Mouse (Mus musculus) urinary bladder, postnatal 10 days (tissue): ENCODE results near the gene Irgm2.
A peak's percentile ranks its signal among the peaks of the same experiment; 100 is the strongest.
"Not testable (repeated sequence)": the region's sequence is repeated elsewhere in the genome, so short reads cannot be mapped to it uniquely, and the experiment has no call there.

Experiments used
- DNase-seq: peaks from one replicate; pipeline ENCODE4 v3.0.0; 2022; ENCODE audit warnings: low spot score

The Irgm2 gene

GRCm38 (mm10) chr11:58199229-58200037 lies at the start of gene Irgm2, which contains the start of gene Igtp:
TSS of gene Irgm2 (plus strand) at chr11:58199618.
TSS of gene Igtp (plus strand) at chr11:58199556.
- not testable (repeated sequence) for DNase-seq

DNA sequence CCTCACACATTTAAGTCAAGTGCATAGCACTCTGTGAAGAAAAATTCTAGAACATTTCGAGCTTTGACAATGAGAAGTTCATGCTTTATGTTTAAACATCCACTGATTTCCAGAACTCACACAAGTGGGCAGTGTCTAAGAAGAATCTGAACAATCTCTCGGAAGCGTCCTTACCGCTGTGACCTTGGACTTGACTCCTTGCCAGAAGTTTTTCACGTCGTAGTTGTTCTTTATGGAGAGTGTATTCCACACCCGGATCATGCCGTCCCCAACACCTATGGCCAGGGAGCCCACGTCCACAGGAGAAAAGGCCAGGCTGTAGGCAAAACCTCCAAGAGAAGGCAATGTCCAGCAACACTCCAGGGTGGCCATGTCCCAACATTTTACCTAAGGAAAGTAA lies 44.0 kb upstream of the Irgm2 start:
- DNase-seq = no peak

DNA sequence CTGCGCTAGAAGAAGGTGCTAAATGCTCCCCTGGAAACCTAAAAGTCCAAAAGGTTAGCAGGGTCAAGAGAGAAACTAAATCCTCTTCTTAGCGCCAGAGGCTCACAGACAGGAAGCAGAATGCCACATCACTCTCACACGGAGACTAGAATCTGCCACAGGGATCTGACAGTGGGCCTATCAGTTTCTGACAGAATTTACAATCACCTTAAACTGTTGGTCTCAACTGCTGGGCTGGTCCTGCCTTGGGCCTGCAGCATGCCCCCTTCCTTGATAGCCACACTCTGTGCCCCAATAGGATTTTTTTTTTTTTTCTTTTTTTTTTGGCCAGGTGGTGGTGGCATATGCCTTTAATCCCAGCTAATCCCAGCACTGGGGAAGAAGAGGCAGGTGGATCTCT lies 42.5 kb upstream of the Irgm2 start:
- no peak for DNase-seq

GRCm38 (mm10) chr11:58165072-58165471 lies 34.3 kb upstream of the Irgm2 start:
- DNase-seq = no peak

DNA sequence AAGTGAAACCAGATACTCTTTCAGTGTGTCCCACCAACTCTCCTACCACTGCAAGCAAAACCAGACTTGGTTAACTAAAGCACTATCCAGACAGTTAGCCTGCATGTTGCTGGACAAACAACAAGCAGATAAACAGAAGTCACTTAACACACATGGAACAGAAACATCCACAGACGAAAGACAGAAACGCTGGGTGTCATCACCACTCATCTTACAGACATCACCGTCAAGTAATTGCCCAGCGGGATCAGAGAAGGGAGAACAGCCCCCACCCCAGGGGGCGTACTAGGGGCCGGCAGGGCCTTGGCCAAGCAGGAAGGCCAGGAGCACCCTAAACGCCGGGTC lies 31.6 kb upstream of the Irgm2 start:
- no peak for DNase-seq

GRCm38 (mm10) chr11:58168167-58168915 lies 31.1 kb upstream of the Irgm2 start, which contains the start of gene Gemin5:
TSS of gene Gemin5 (minus strand) at chr11:58168539.
- DNase-seq = peak; percentile 41

DNA sequence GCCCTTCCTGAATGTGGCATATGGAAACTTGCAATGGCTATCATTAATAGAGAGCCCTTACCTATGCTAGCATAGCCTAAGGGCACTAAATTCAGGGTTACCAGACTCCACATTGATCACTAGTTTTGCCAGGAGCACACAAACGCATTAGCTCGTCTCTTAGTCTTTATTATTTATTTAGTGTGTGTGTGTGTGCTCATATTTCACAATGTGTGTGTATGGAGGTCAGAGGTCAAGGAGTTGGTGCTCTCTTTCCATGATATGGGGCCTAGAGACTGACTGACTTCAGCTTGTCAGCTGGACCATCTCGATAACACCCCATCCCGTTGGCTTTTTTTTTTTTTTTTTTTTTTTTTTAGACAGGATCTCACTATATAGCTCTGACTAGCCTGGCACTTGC lies 29.8 kb upstream of the Irgm2 start:
- DNase-seq = no peak

DNA sequence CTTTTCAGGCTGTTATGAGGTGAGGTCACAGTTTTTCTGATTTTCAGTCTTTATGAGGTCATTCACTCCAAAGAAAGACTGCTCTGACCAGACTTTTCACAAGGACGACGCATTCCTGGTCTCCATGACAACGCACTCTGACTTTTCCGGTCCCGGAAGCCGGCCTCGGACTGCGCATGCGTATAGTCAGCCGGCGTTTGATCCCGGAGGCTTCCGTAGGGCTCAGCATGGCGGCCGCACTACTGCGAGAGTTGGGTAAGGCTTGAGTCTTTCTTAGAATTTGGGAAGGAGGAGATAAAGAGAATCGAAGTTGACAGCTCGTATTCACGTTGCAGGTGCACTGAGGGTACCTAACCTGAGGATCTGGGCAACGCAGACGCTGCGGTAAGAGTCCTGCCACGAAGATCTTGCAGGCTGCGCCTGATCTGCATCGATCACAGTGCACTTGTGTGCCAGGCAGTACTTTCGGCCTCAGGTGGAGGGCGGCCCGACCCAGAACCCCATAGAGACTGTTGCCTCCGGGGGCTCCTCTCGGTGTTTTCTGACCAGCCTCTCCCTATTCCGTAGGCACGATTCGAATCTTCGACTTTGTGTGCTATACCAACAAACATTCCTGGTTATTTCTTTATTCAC lies 27.8 kb upstream of the Irgm2 start, which contains the start of gene Mrpl22:
Gene Mrpl22 (plus strand): TSS at position 203 of the 633 bp plus-strand sequence.
- DNase-seq = peak; percentile 88

DNA sequence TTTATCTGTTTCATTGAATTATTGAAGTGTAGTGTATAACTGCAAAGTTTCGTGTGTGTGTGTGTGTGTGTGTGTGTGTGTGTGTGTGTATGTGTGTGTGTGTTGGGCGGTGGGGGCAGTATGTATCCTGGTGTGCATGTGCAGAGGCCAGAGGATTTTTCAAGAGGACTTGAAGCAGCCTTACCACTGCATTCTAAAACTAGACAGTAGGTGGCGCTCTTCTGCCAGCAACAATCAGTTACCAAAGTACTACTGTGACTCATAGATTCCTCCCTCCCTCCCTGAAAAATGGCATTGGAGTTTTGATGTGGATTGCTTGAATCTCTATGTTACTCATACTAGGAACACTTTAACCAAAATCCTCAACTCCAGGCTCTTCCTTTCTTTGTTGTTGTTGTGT lies 19.9 kb upstream of the Irgm2 start:
- peak; percentile 20 for DNase-seq

GRCm38 (mm10) chr11:58179986-58180385 lies 19.4 kb upstream of the Irgm2 start:
- not testable (repeated sequence) for DNase-seq

GRCm38 (mm10) chr11:58180756-58181155 lies 18.7 kb upstream of the Irgm2 start:
- DNase-seq = no peak

- no peak for DNase-seq
Observed at GRCm38 (mm10) chr11:58183579-58183978, 15.8 kb upstream of the Irgm2 start.

- DNase-seq = no peak
Observed at GRCm38 (mm10) chr11:58189675-58190074, 9.7 kb upstream of the Irgm2 start.

- no peak for DNase-seq
Observed at GRCm38 (mm10) chr11:58193326-58193725, 6.1 kb upstream of the Irgm2 start.

GRCm38 (mm10) chr11:58193860-58194520 lies 5.4 kb upstream of the Irgm2 start:
- no peak for DNase-seq

DNA sequence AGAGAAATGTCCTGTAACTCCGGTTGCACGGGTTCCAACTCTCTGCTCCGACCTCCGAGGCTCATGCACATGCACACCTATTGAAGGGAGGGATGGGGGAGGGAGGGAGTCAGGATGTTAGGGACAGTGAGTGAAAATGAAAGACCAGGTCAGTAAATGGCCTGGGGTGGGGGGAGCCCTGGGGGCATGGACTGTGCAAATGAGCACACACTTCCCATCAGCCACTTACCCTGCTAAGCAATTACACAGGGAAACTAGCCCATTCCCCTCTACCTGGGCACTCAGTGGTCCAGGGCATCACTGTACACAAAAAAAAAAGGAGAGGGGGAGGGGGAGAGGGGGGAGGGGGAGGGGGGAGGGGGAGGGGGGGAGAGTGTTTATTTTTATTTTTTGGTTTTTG lies 755 bp upstream of the Irgm2 start:
- no peak for DNase-seq

DNA sequence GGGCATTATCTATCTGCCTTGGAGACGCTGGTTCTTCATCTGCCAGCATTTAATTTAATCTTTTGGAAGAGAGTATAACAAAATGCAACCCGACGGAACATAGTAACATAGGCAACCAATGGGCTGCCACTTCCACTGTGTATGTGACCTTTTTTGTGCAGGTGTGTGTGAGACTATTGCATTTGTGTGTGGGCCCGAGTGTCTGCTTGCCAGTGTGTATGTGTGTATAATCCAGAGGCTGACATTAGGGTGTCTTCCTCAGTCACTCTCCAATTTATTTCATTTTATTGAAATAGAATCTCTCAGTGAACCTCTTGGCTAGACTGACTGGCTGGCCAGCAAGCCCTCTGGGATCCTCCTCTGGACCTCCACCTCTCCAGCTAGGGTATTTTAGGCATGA lies 808 bp downstream of the Irgm2 start:
- DNase-seq = no peak

DNA sequence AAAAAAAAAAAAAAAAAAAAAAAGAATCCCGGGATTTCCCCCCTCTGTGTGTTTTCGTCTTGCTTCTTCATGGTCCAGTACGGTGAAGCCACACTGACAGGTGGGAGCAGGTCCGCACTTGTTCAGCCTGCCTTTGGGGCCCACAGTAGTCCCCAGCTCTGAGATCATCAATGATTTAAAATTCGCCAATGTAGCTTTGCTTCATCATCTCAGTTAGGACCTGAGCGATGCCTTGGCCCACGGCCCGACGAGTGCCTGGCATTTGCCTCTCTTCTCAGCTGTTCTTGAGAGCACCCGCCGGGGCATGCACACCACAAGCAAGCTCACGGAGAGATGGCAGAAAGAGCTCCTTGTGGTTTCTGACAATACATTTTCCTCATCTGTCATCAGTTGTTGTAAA lies 1.6 kb downstream of the Irgm2 start:
- DNase-seq = no peak

GRCm38 (mm10) chr11:58210321-58210886 lies 11.0 kb downstream of the Irgm2 start:
- DNase-seq = no peak

- no peak for DNase-seq
Observed at GRCm38 (mm10) chr11:58211062-58211681, 11.8 kb downstream of the Irgm2 start.

- no peak for DNase-seq
Observed at GRCm38 (mm10) chr11:58211682-58212067, 12.3 kb downstream of the Irgm2 start.
